Mouse (Mus musculus) bone marrow, adult 2 months (tissue): ENCODE data around the gene Kcnv2.

ENCODE experiments used
- CTCF ChIP-seq: fragments of 200-500 bp; IDR thresholded peaks from 2 replicates; pipeline ENCODE4 v1.5.1; 2011; ENCODE audit warnings: low read length, control low read depth; ENCODE audit not compliant: control insufficient read depth, insufficient read depth
- POLR2A ChIP-seq: fragments of 200-500 bp; IDR thresholded peaks from 2 replicates; pipeline ENCODE4 v1.6.1; 2011; ENCODE audit warnings: low read depth, mild to moderate bottlenecking, control low read depth, low read length, borderline replicate concordance; ENCODE audit not compliant: control insufficient read depth

GRCm38 (mm10) chr19:27370174-27370573 lies 47.8 kb downstream of the Kcnv2 start:
- TF ChIP-seq POLR2A = no peak
- no peak for TF ChIP-seq CTCF
